ENCODE assay signal across 12 mouse cellular contexts in genomic region chr13:56010416-56010815, GRCm38 (mm10).
A peak's percentile ranks its signal among the peaks of the same experiment; 100 is the strongest.
DNase-seq lines count a peak whose midpoint lies in the region.
"Had no signal": no experiment of that assay in that cellular context is flagged by ENCODE, and none has a peak within 500 bp of the region (broad histone marks: within the 10 kb centered on the region; RNA-seq: fewer than 3 reads in every experiment).

No protein-coding gene starts in this region.

- peak; percentile 17 to 35 for DNase-seq in cerebellum, postnatal 14 days
- DNase-seq in cerebellum, adult 18-20 months = no peak
- peak; percentile 36 for DNase-seq in right cerebral cortex, postnatal 14 days
- DNase-seq in right cerebral cortex, postnatal 36 days (ENCODE audit: low spot score in 2 of 2) = no peak
- peak; percentile 47 for DNase-seq in mesoderm, embryonic 11.5 days (ENCODE audit: low read depth, low spot score)
- DNase-seq in layer of hippocampus, adult 9-11 months = no peak
- DNase-seq in layer of hippocampus, postnatal 14 days (ENCODE audit: low spot score in 2 of 2) = no peak
- no peak for DNase-seq in urinary bladder, postnatal 4 days (ENCODE audit: low spot score in 2 of 2)
- DNase-seq: adrenal gland, postnatal 10 days; cerebellum, adult 9-11 months; heart, adult 18-20 months; spleen, adult 18-20 months had no signal

Comparison
In these comparisons a context has a peak if more than half of its experiments do, and no peak if none do; other contexts are left out.
1. DNase-seq: peak in cerebellum, postnatal 14 days (2 of 2), right cerebral cortex, postnatal 14 days (single experiment) and mesoderm, embryonic 11.5 days (single experiment); none in cerebellum, adult 18-20 months (0 of 2), right cerebral cortex, postnatal 36 days (0 of 2), layer of hippocampus, adult 9-11 months (single experiment), layer of hippocampus, postnatal 14 days (0 of 2) and urinary bladder, postnatal 4 days (0 of 2).